Mouse (Mus musculus) intestine, embryonic 14.5 days (tissue): ENCODE measurements around the gene Palm2. TPM values are rescaled to one million over a fixed set of nuclear protein-coding genes. Genes with fewer than 3 reads are reported as not detected.

ENCODE experiments used
- ATAC-seq: fragments of 200-750 bp; cut with Nextera tagmentation; replicated peaks from 2 replicates; pipeline ENCODE4 v1.8.0; 2017; ENCODE audit warnings: low read depth, moderate number of reproducible peaks, moderate TSS enrichment, moderate library complexity; ENCODE audit not compliant: low FRiP score, low TSS enrichment
- DNase-seq: peaks from one replicate; pipeline ENCODE4 v3.0.0-alpha.2; 2018; ENCODE audit warnings: low spot score
- H3K27ac ChIP-seq: fragments of 300-500 bp; sonication (generic); 2 replicates; pipeline ENCODE4 v1.5.1; 2014; ENCODE audit warnings: low read depth, mild to moderate bottlenecking, control low read depth
- H3K27me3 ChIP-seq: fragments of 300-500 bp; sonication (generic); replicated peaks from 2 replicates; pipeline ENCODE4 v1.6.1; 2014; ENCODE audit warnings: low read length, control low read depth; ENCODE audit not compliant: control insufficient read depth, insufficient read depth
- H3K36me3 ChIP-seq: fragments of 300-500 bp; sonication (generic); 2 replicates; pipeline ENCODE4 v1.6.1; 2014; ENCODE audit warnings: low read length, control low read depth; ENCODE audit not compliant: control insufficient read depth, insufficient read depth
- H3K4me1 ChIP-seq: fragments of 300-500 bp; sonication (generic); replicated peaks from 2 replicates; pipeline ENCODE4 v1.6.1; 2014; ENCODE audit warnings: low read length, control low read depth, mixed read lengths; ENCODE audit not compliant: control insufficient read depth, insufficient read depth
- H3K4me2 ChIP-seq: fragments of 300-500 bp; sonication (generic); 2 replicates; pipeline ENCODE4 v1.6.1; 2014; ENCODE audit warnings: low read length
- H3K4me3 ChIP-seq: fragments of 300-500 bp; sonication (generic); 2 replicates; pipeline ENCODE4 v1.5.1; 2014; ENCODE audit warnings: low read depth, low read length, control low read depth, mixed read lengths
- H3K9ac ChIP-seq: fragments of 300-500 bp; sonication (generic); 2 replicates; pipeline ENCODE4 v1.6.1; 2014; ENCODE audit warnings: mild to moderate bottlenecking, low read length
- H3K9me3 ChIP-seq: fragments of 300-500 bp; sonication (generic); 2 replicates; pipeline ENCODE4 v1.6.1; 2016; ENCODE audit warnings: low read length, control low read depth; ENCODE audit not compliant: control insufficient read depth
- WGBS: fragments of 180-500 bp; shearing (Covaris S2); extraction: QIAGEN DNeasy Blood & Tissue Kit; methylation state at CpG from one replicate; pipeline ENCODE4 v1.1.7; 2014; 5-methylcytosine and 5-hydroxymethylcytosine counted together
- polyA plus RNA-seq: library from polyadenylated mRNA; unstranded; fragments of >200 nt; fragmentation: Nextera tagmentation; extraction: Ambion mirVana; gene quantifications from 2 replicates; pipeline ENCODE4 v1.2.1, GENCODE M21; 2014

Palm2 gene
- polyA plus RNA-seq, 1 experiment from 2014 or later = 3.8 TPM

GRCm38 (mm10) chr4:57489887-57490286, 55.8 kb downstream of the Palm2 start:
- WGBS = 63% methylated on average over 6 of the region's 6 CpGs
- DNase-seq (no peak), ATAC-seq (no peak)
- Histone ChIP-seq H3K4me3 (no peak overlapping the region), H3K4me2 (no peak overlapping the region), H3K27ac (no peak overlapping the region), H3K4me1 (no peaks in the 10 kb centered on the region), H3K9me3 (no peaks in the 10 kb centered on the region), H3K27me3 (no peaks in the 10 kb centered on the region), H3K9ac (no peak overlapping the region), H3K36me3 (no peaks in the 10 kb centered on the region)

GRCm38 (mm10) chr4:57504792-57505191, 70.7 kb downstream of the Palm2 start:
- ATAC-seq (no peak), DNase-seq (no peak)
- WGBS = 84% methylated on average over 6 of the region's 6 CpGs
- Histone ChIP-seq H3K9ac (no peak overlapping the region), H3K4me2 (no peak overlapping the region), H3K4me1 (no peaks in the 10 kb centered on the region), H3K27me3 (no peaks in the 10 kb centered on the region), H3K9me3 (no peaks in the 10 kb centered on the region), H3K4me3 (no peak overlapping the region), H3K27ac (no peak overlapping the region), H3K36me3 (no peaks in the 10 kb centered on the region)

- Histone ChIP-seq H3K4me2 (no peak overlapping the region), H3K4me1 (no peaks in the 10 kb centered on the region; the same call in 1 of the 2 replicates), H3K9ac (no peak overlapping the region), H3K36me3 (no peaks in the 10 kb centered on the region), H3K27me3 (no peaks in the 10 kb centered on the region), H3K9me3 (no peaks in the 10 kb centered on the region), H3K27ac (no peak overlapping the region), H3K4me3 (no peak overlapping the region)
- 57% methylated on average over 2 of the region's 3 CpGs for WGBS
- no peak for DNase-seq
- ATAC-seq = no peak
Measured at GRCm38 (mm10) chr4:57510576-57510975, 76.5 kb downstream of the Palm2 start.

- no peaks in the 10 kb centered on the region for H3K27me3 ChIP-seq
- ATAC-seq (no peak), DNase-seq (no peak)
- no peaks in the 10 kb centered on the region; the same call in 1 of the 2 replicates for H3K4me1 ChIP-seq
- H3K4me2 ChIP-seq = no peak overlapping the region
- H3K4me3 ChIP-seq = no peak overlapping the region
- 86% methylated on average over 1 of the region's 1 CpGs for WGBS
- H3K9me3 ChIP-seq = no peaks in the 10 kb centered on the region
- no peak overlapping the region for H3K9ac ChIP-seq
- no peaks in the 10 kb centered on the region for H3K36me3 ChIP-seq
- H3K27ac ChIP-seq = no peak overlapping the region
Measured at GRCm38 (mm10) chr4:57511734-57512133, 77.7 kb downstream of the Palm2 start.

- ATAC-seq = no peak
- Histone ChIP-seq H3K9ac (no peak overlapping the region), H3K27ac (no peak overlapping the region), H3K4me2 (no peak overlapping the region), H3K4me1 (no peaks in the 10 kb centered on the region; the same call in 1 of the 2 replicates), H3K9me3 (no peaks in the 10 kb centered on the region), H3K4me3 (no peak overlapping the region), H3K27me3 (no peaks in the 10 kb centered on the region), H3K36me3 (no peaks in the 10 kb centered on the region)
- no peak for DNase-seq
- 74% methylated on average over 8 of the region's 8 CpGs for WGBS
Measured at GRCm38 (mm10) chr4:57513241-57513933, 79.3 kb downstream of the Palm2 start.

GRCm38 (mm10) chr4:57514003-57514937, 80.2 kb downstream of the Palm2 start:
- H3K36me3 ChIP-seq = no peaks in the 10 kb centered on the region
- no peaks in the 10 kb centered on the region for H3K9me3 ChIP-seq
- ATAC-seq (no peak), DNase-seq (no peak)
- no peak overlapping the region for H3K4me2 ChIP-seq
- H3K4me3 ChIP-seq = no peak overlapping the region
- 82% methylated on average over 31 of the region's 31 CpGs for WGBS
- H3K27me3 ChIP-seq = no peaks in the 10 kb centered on the region
- H3K9ac ChIP-seq = no peak overlapping the region
- no peaks in the 10 kb centered on the region; the same call in 1 of the 2 replicates for H3K4me1 ChIP-seq
- no peak overlapping the region for H3K27ac ChIP-seq

GRCm38 (mm10) chr4:57515356-57515755, 81.3 kb downstream of the Palm2 start:
- DNase-seq = no peak
- Histone ChIP-seq H3K9ac (no peak overlapping the region), H3K9me3 (no peaks in the 10 kb centered on the region), H3K27me3 (no peaks in the 10 kb centered on the region), H3K4me1 (no peaks in the 10 kb centered on the region; the same call in 1 of the 2 replicates), H3K36me3 (no peaks in the 10 kb centered on the region), H3K4me2 (no peak overlapping the region), H3K4me3 (no peak overlapping the region), H3K27ac (no peak overlapping the region)
- no peak for ATAC-seq
- WGBS = 54% methylated on average over 2 of the region's 2 CpGs

- no peaks in the 10 kb centered on the region for H3K27me3 ChIP-seq
- no peak overlapping the region for H3K4me2 ChIP-seq
- no peaks in the 10 kb centered on the region for H3K36me3 ChIP-seq
- DNase-seq (no peak), ATAC-seq (no peak)
- H3K9ac ChIP-seq = no peak overlapping the region
- H3K4me1 ChIP-seq = no peaks in the 10 kb centered on the region
- no peak overlapping the region for H3K27ac ChIP-seq
- WGBS = 95% methylated on average over 15 of the region's 15 CpGs
- H3K4me3 ChIP-seq = no peak overlapping the region
- H3K9me3 ChIP-seq = no peaks in the 10 kb centered on the region
Measured at GRCm38 (mm10) chr4:57523456-57523855, 89.4 kb downstream of the Palm2 start.
